Mouse (Mus musculus) myocyte (in vitro differentiated cells): Measurements from ENCODE around the gene Il33.

ENCODE experiments used
- CEBPB ChIP-seq: IDR thresholded peaks from 2 replicates; pipeline ENCODE4 v1.6.1; 2011; ENCODE audit warnings: mild to moderate bottlenecking, moderate library complexity; ENCODE audit not compliant: poor library complexity, insufficient read depth, severe bottlenecking
- MAX ChIP-seq: IDR thresholded peaks from one replicate; pipeline ENCODE4 v1.6.1; 2011; ENCODE audit warnings: low read depth, mild to moderate bottlenecking, control low read depth
- MYOD1 ChIP-seq, 3 experiments: IDR thresholded peaks; one replicate each; pipeline ENCODE4 v1.6.1; 2011; ENCODE audit warnings: control low read depth in 2 of 3, low read depth in 2 of 3, mild to moderate bottlenecking in 2 of 3, moderate library complexity in 1 of 3; ENCODE audit not compliant: insufficient read length in 2 of 3, control insufficient read depth in 1 of 3
- POLR2A ChIP-seq: IDR thresholded peaks from one replicate; pipeline ENCODE4 v1.6.1; 2011; ENCODE audit warnings: low read depth, mild to moderate bottlenecking, control low read depth, moderate library complexity; ENCODE audit not compliant: insufficient read length
- POLR2AphosphoS2 ChIP-seq: IDR thresholded peaks from one replicate; pipeline ENCODE4 v1.6.1; 2011; ENCODE audit warnings: low read depth, control low read depth; ENCODE audit not compliant: insufficient read length
- REST ChIP-seq: IDR thresholded peaks from one replicate; pipeline ENCODE4 v1.6.1; 2011; ENCODE audit warnings: mild to moderate bottlenecking, control low read depth, moderate library complexity; ENCODE audit not compliant: insufficient read depth, insufficient read length
- SRF ChIP-seq: IDR thresholded peaks from one replicate; pipeline ENCODE4 v1.6.1; 2011; ENCODE audit warnings: low read depth; ENCODE audit not compliant: control insufficient read depth, insufficient read length
- TCF12 ChIP-seq: IDR thresholded peaks from one replicate; pipeline ENCODE4 v1.6.1; 2011; ENCODE audit warnings: mild to moderate bottlenecking, control low read depth; ENCODE audit not compliant: poor library complexity, insufficient read depth, severe bottlenecking
- USF1 ChIP-seq: IDR thresholded peaks from one replicate; pipeline ENCODE4 v1.6.1; 2011; ENCODE audit warnings: low read depth, mild to moderate bottlenecking, control low read depth, moderate library complexity

DNA sequence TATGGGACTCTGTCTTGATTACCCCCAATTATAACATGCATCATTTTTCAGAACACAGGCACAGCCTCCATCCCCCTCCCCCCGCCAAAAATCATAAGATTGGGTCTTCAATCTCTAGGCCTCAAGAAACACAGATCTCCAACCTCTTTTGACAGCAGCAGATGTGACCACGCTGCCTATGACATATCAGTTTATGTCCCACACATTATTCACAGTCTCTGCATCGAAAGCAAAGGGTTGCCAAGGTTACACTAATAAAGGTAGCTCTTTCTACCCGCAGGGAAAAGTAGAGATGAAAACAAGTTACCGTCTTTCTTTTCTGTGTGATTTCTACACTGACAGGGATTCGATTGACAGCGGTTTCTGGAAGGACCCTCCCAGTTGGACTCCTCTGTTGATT, 29.9 kb upstream of the Il33 start:
- no peak for TF ChIP-seq POLR2A
- TF ChIP-seq MYOD1 (IDR thresholded peaks at IDR 0.05; ENCODE audit: control insufficient read depth in 1 of 3, insufficient read length in 2 of 3, low read depth in 2 of 3) = no peak
- no peak for TF ChIP-seq CEBPB
- TF ChIP-seq TCF12 = no peak
- no peak for TF ChIP-seq USF1
- no peak for TF ChIP-seq POLR2AphosphoS2
- no peak for TF ChIP-seq MAX
- TF ChIP-seq SRF = no peak
- TF ChIP-seq REST = no peak
